Mouse (Mus musculus): ENCODE data around the gene Nrl. TPM values are rescaled to one million over a fixed set of nuclear protein-coding genes. Genes with fewer than 3 reads are reported as not detected.

Gene Nrl
- polyA plus RNA-seq, 1 experiment from 2014 or later = not detected

- WGBS = 22% methylated on average over 3 of the region's 3 CpGs
- Histone ChIP-seq H3K9me3 (no peaks in the 10 kb centered on the region), H3K27me3 (replicated peaks) (peaks cover 58% of the 10 kb centered on the region), H3K27ac (replicated peaks) (no peak overlapping the region), H3K36me3 (no peaks in the 10 kb centered on the region), H3K9ac (no peak overlapping the region), H3K4me2 (no peak overlapping the region), H3K4me3 (no peak overlapping the region), H3K4me1 (peaks cover 13% of the 10 kb centered on the region; the same call in 1 of the 2 replicates)
- no peak for ATAC-seq (ENCODE audit: extremely low read depth, insufficient number of reproducible peaks, low FRiP score, low TSS enrichment)
Observed at GRCm38 (mm10) chr14:55527940-55528339, 3.2 kb upstream of the Nrl start.

- H3K9me3 ChIP-seq = no peaks in the 10 kb centered on the region
- 66% methylated on average over 2 of the region's 2 CpGs for WGBS
- no peak overlapping the region for H3K4me2 ChIP-seq
- peaks cover 13% of the 10 kb centered on the region; the same call in 1 of the 2 replicates for H3K4me1 ChIP-seq
- no peak overlapping the region for H3K9ac ChIP-seq
- H3K36me3 ChIP-seq = no peaks in the 10 kb centered on the region
- no peak overlapping the region for H3K27ac ChIP-seq (replicated peaks)
- peaks cover 70% of the 10 kb centered on the region for H3K27me3 ChIP-seq (replicated peaks)
- H3K4me3 ChIP-seq = no peak overlapping the region
- no peak for ATAC-seq (ENCODE audit: extremely low read depth, insufficient number of reproducible peaks, low FRiP score, low TSS enrichment)
Observed at GRCm38 (mm10) chr14:55526674-55527073, 1.9 kb upstream of the Nrl start.

- Histone ChIP-seq H3K4me3 (no peak overlapping the region), H3K27ac (replicated peaks) (no peak overlapping the region), H3K27me3 (replicated peaks) (peaks cover 75% of the 10 kb centered on the region), H3K4me1 (peaks cover 25% of the 10 kb centered on the region), H3K9me3 (no peaks in the 10 kb centered on the region), H3K4me2 (no peak overlapping the region), H3K9ac (no peak overlapping the region), H3K36me3 (no peaks in the 10 kb centered on the region)
- no peak for ATAC-seq (ENCODE audit: extremely low read depth, insufficient number of reproducible peaks, low FRiP score, low TSS enrichment)
- WGBS = 37% methylated on average over 4 of the region's 4 CpGs
Observed at GRCm38 (mm10) chr14:55524062-55524461, 719 bp downstream of the Nrl start.

- H3K4me1 ChIP-seq = peaks cover 25% of the 10 kb centered on the region
- peak overlapping the region; percentile 94 for H3K4me2 ChIP-seq
- ATAC-seq (ENCODE audit: extremely low read depth, insufficient number of reproducible peaks, low FRiP score, low TSS enrichment) = no peak
- WGBS = under 1% methylated on average over 61 of the region's 61 CpGs
- H3K4me3 ChIP-seq = peak overlapping the region; percentile 61
- no peaks in the 10 kb centered on the region for H3K36me3 ChIP-seq
- no peak overlapping the region for H3K27ac ChIP-seq (replicated peaks)
- H3K27me3 ChIP-seq (replicated peaks) = peaks cover 97% of the 10 kb centered on the region
- H3K9ac ChIP-seq = peak overlapping the region; percentile 78
- H3K9me3 ChIP-seq = no peaks in the 10 kb centered on the region
Observed at GRCm38 (mm10) chr14:55520451-55521361, 4.1 kb downstream of the Nrl start.

- peaks cover 18% of the 10 kb centered on the region for H3K4me1 ChIP-seq
- WGBS = 55% methylated on average over 4 of the region's 4 CpGs
- no peak overlapping the region for H3K4me3 ChIP-seq
- H3K27me3 ChIP-seq (replicated peaks) = peaks cover 97% of the 10 kb centered on the region
- no peaks in the 10 kb centered on the region for H3K36me3 ChIP-seq
- no peak overlapping the region for H3K4me2 ChIP-seq
- no peak overlapping the region for H3K27ac ChIP-seq (replicated peaks)
- no peak for ATAC-seq (ENCODE audit: extremely low read depth, insufficient number of reproducible peaks, low FRiP score, low TSS enrichment)
- no peaks in the 10 kb centered on the region for H3K9me3 ChIP-seq
- H3K9ac ChIP-seq = no peak overlapping the region
Observed at GRCm38 (mm10) chr14:55519604-55520003, 5.2 kb downstream of the Nrl start.

- H3K27ac ChIP-seq (replicated peaks) = no peak overlapping the region
- peaks cover 12% of the 10 kb centered on the region for H3K4me1 ChIP-seq
- 51% methylated on average over 2 of the region's 2 CpGs for WGBS
- no peak for ATAC-seq (ENCODE audit: extremely low read depth, insufficient number of reproducible peaks, low FRiP score, low TSS enrichment)
- no peaks in the 10 kb centered on the region for H3K9me3 ChIP-seq
- H3K36me3 ChIP-seq = no peaks in the 10 kb centered on the region
- no peak overlapping the region for H3K4me2 ChIP-seq
- H3K9ac ChIP-seq = no peak overlapping the region
- peaks cover 93% of the 10 kb centered on the region for H3K27me3 ChIP-seq (replicated peaks)
- H3K4me3 ChIP-seq = no peak overlapping the region
Observed at GRCm38 (mm10) chr14:55518897-55519296, 5.9 kb downstream of the Nrl start.

- H3K4me3 ChIP-seq = no peak overlapping the region
- H3K27ac ChIP-seq (replicated peaks) = no peak overlapping the region
- H3K36me3 ChIP-seq = no peaks in the 10 kb centered on the region
- H3K27me3 ChIP-seq (replicated peaks) = peaks cover 89% of the 10 kb centered on the region
- H3K4me2 ChIP-seq = no peak overlapping the region
- H3K4me1 ChIP-seq = peaks cover 13% of the 10 kb centered on the region
- no peaks in the 10 kb centered on the region for H3K9me3 ChIP-seq
- H3K9ac ChIP-seq = no peak overlapping the region
- 74% methylated on average over 4 of the region's 4 CpGs for WGBS
- no peak for ATAC-seq (ENCODE audit: extremely low read depth, insufficient number of reproducible peaks, low FRiP score, low TSS enrichment)
Observed at GRCm38 (mm10) chr14:55515846-55516245, 8.9 kb downstream of the Nrl start.

GRCm38 (mm10) chr14:55513927-55514326 lies 10.9 kb downstream of the Nrl start:
- WGBS = 31% methylated on average over 10 of the region's 10 CpGs
- Histone ChIP-seq H3K9ac (no peak overlapping the region), H3K9me3 (no peaks in the 10 kb centered on the region), H3K4me2 (no peak overlapping the region), H3K36me3 (no peaks in the 10 kb centered on the region), H3K27me3 (replicated peaks) (peaks cover 83% of the 10 kb centered on the region), H3K4me1 (peaks cover 13% of the 10 kb centered on the region), H3K4me3 (no peak overlapping the region), H3K27ac (replicated peaks) (no peak overlapping the region)
- ATAC-seq (ENCODE audit: extremely low read depth, insufficient number of reproducible peaks, low FRiP score, low TSS enrichment) = no peak

GRCm38 (mm10) chr14:55511037-55511436 lies 13.7 kb downstream of the Nrl start:
- Histone ChIP-seq H3K9ac (no peak overlapping the region), H3K4me3 (no peak overlapping the region), H3K27me3 (replicated peaks) (peaks cover 74% of the 10 kb centered on the region), H3K4me2 (peak overlapping the region; percentile 42), H3K9me3 (no peaks in the 10 kb centered on the region), H3K4me1 (peaks cover 13% of the 10 kb centered on the region), H3K36me3 (no peaks in the 10 kb centered on the region), H3K27ac (replicated peaks) (no peak overlapping the region)
- peak; percentile 8; the same call in 1 of the 2 replicates for ATAC-seq (ENCODE audit: extremely low read depth, insufficient number of reproducible peaks, low FRiP score, low TSS enrichment)
- WGBS = 31% methylated on average over 7 of the region's 7 CpGs

GRCm38 (mm10) chr14:55510125-55510731 lies 14.6 kb downstream of the Nrl start, which contains the start of gene Cpne6:
Gene Cpne6, plus strand, starts transcription at chr14:55510445.
- peak within 1 kb of the TSS; percentile 17; the same call in 1 of the 2 replicates for H3K9ac ChIP-seq
- peaks cover 13% of the 10 kb centered on the region for H3K4me1 ChIP-seq
- H3K36me3 ChIP-seq = no peaks in the 10 kb centered on the region
- H3K4me2 ChIP-seq = peak within 1 kb of the TSS; percentile 42
- H3K4me3 ChIP-seq = no peak within 1 kb of the TSS
- H3K27me3 ChIP-seq (replicated peaks) = peaks cover 66% of the 10 kb centered on the region
- H3K9me3 ChIP-seq = no peaks in the 10 kb centered on the region
- no peak within 1 kb of the TSS for H3K27ac ChIP-seq (replicated peaks)
- ATAC-seq (ENCODE audit: extremely low read depth, insufficient number of reproducible peaks, low FRiP score, low TSS enrichment) = no peak
- WGBS = 56% methylated on average over 21 of the region's 22 CpGs

GRCm38 (mm10) chr14:55509540-55509939 lies 15.2 kb downstream of the Nrl start:
- H3K9me3 ChIP-seq = no peaks in the 10 kb centered on the region
- no peak overlapping the region for H3K4me2 ChIP-seq
- 80% methylated on average over 10 of the region's 10 CpGs for WGBS
- ATAC-seq (ENCODE audit: extremely low read depth, insufficient number of reproducible peaks, low FRiP score, low TSS enrichment) = no peak
- H3K36me3 ChIP-seq = no peaks in the 10 kb centered on the region
- peaks cover 13% of the 10 kb centered on the region for H3K4me1 ChIP-seq
- no peak overlapping the region for H3K27ac ChIP-seq (replicated peaks)
- H3K27me3 ChIP-seq (replicated peaks) = peaks cover 61% of the 10 kb centered on the region
- no peak overlapping the region for H3K4me3 ChIP-seq
- no peak overlapping the region for H3K9ac ChIP-seq

Data from heart, embryonic 13.5 days (tissue).